ENCODE assay signal across 24 mouse cellular contexts in the genomic region with DNA sequence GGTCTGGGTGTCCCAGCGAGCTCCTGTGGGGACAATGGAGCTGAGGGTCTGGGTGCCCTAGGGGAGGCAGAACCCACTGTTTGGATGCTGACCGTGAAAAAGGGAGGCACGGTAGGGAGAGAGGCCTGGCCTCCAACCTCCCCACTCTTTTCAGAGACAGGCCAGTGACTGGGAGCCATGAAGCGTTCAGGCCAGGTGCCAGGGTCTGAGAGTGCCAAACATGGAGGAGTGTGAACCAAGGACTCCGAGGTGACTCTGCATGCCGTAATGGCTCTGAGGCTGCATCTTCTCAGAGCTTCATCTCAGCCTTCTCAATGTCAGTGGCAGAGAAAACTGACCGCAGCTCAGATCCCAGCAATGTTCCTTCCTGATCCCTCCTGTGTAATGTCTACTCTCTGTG.
"Had no signal": no experiment of that assay in that cellular context is flagged by ENCODE, and none has a peak within 500 bp of the region (broad histone marks: within the 10 kb centered on the region; RNA-seq: fewer than 3 reads in every experiment).

No protein-coding gene starts in this region.

- H3K27ac ChIP-seq: heart, embryonic 13.5 days; heart, embryonic 15.5 days; hindbrain, embryonic 12.5 days; hindbrain, embryonic 14.5 days; intestine, embryonic 15.5 days; layer of hippocampus, adult 2 months; left cerebral cortex, adult 2 months; limb, embryonic 10.5 days; limb, embryonic 12.5 days; liver, embryonic 13.5 days; liver, embryonic 15.5 days had no signal

- H3K9ac ChIP-seq: heart, embryonic 13.5 days; heart, embryonic 15.5 days; hindbrain, embryonic 12.5 days; hindbrain, embryonic 14.5 days; intestine, embryonic 15.5 days; limb, embryonic 12.5 days; liver, embryonic 13.5 days; liver, embryonic 15.5 days; liver, postnatal 0 days had no signal

- H3K9me3 ChIP-seq: heart, embryonic 13.5 days; heart, embryonic 15.5 days; hindbrain, embryonic 10.5 days; hindbrain, embryonic 12.5 days; intestine, embryonic 15.5 days; limb, embryonic 10.5 days; limb, embryonic 12.5 days; liver, embryonic 13.5 days; liver, embryonic 15.5 days had no signal

- H3K4me1 ChIP-seq: heart, embryonic 15.5 days; hindbrain, embryonic 12.5 days; intestine, embryonic 15.5 days; limb, embryonic 10.5 days; limb, embryonic 12.5 days; liver, embryonic 13.5 days; liver, embryonic 15.5 days had no signal

- H3K4me2 ChIP-seq: heart, embryonic 11.5 days; heart, embryonic 13.5 days; heart, embryonic 15.5 days; hindbrain, embryonic 12.5 days; hindbrain, embryonic 14.5 days; intestine, embryonic 15.5 days; limb, embryonic 12.5 days; liver, embryonic 11.5 days; liver, embryonic 13.5 days; liver, embryonic 15.5 days had no signal

- H3K4me3 ChIP-seq: heart, embryonic 13.5 days; heart, embryonic 15.5 days; hindbrain, embryonic 10.5 days; hindbrain, embryonic 12.5 days; intestine, embryonic 15.5 days; layer of hippocampus, adult 2 months; left cerebral cortex, adult 2 months; limb, embryonic 10.5 days; limb, embryonic 12.5 days; liver, embryonic 13.5 days; liver, embryonic 15.5 days had no signal

- ATAC-seq: hindbrain, embryonic 16.5 days; inflammation-experienced regulatory T-cells, adult 6 months; intestine, embryonic 15.5 days; intestine, postnatal 0 days; liver, postnatal 0 days had no signal

- H3K27me3 ChIP-seq: heart, embryonic 13.5 days; heart, embryonic 15.5 days; hindbrain, embryonic 12.5 days; intestine, embryonic 15.5 days; limb, embryonic 12.5 days; liver, embryonic 13.5 days; liver, embryonic 15.5 days had no signal

- DNase-seq: gastrocnemius, postnatal 14 days; gastrocnemius, postnatal 36 days; kidney, adult 8-10 months; kidney, postnatal 25 days; liver; liver, embryonic 13.5 days; liver, postnatal 0 days; lung, adult 2 months had no signal
